In genomic region chr9:35051666-35052065, GRCm38 (mm10) we compare ENCODE assay signal across 13 mouse cellular contexts.
DNase-seq lines count a peak whose midpoint lies in the region; TF ChIP-seq lines count a peak whose summit lies in the region.
"Had no signal": no experiment of that assay in that cellular context is flagged by ENCODE, and none has a peak within 500 bp of the region (broad histone marks: within the 10 kb centered on the region; RNA-seq: fewer than 3 reads in every experiment).

No protein-coding gene starts in this region.

- intact Hi-C loops in heart, postnatal 25 days (cut with DNase I) = loop anchor here (2.0 kb wide), 1 partner anchor 105 kb away; no protein-coding TSS in a partner anchor

- peaks cover 41% of the 10 kb centered on the region; the same call in 1 of the 2 replicates for H3K27me3 ChIP-seq in heart, embryonic 10.5 days (ENCODE audit: insufficient read depth, poor library complexity, severe bottlenecking)
- H3K27me3 ChIP-seq: forebrain, embryonic 12.5 days; liver, embryonic 12.5 days; neural tube, embryonic 12.5 days; Patski had no signal

- no peak overlapping the region for H3K4me3 ChIP-seq in lung, adult 2 months (replicated peaks; ENCODE audit: extremely low read depth, low read depth, low read length)
- no peak overlapping the region for H3K4me3 ChIP-seq in heart, embryonic 10.5 days
- H3K4me3 ChIP-seq: forebrain, embryonic 12.5 days; liver, embryonic 12.5 days; neural tube, embryonic 12.5 days had no signal

- H3K27ac ChIP-seq in heart, embryonic 10.5 days = no peak overlapping the region; the same call in 1 of the 2 replicates
- H3K27ac ChIP-seq: forebrain, embryonic 12.5 days; liver, embryonic 12.5 days; neural tube, embryonic 12.5 days had no signal

- TF ChIP-seq CTCF in lung, adult 2 months (IDR thresholded peaks at IDR 0.05; ENCODE audit: insufficient read depth, low read length) = no peak

- 89% methylated on average over 4 of the region's 4 CpGs for WGBS in lung, adult 2 months
- WGBS in heart, embryonic 10.5 days = 60% methylated on average over 4 of the region's 4 CpGs

- peaks cover 22% of the 10 kb centered on the region for H3K36me3 ChIP-seq in heart, embryonic 10.5 days

- DNase-seq in heart, adult 11 months = peak; percentile 95
- no peak for DNase-seq in heart, postnatal 25 days (ENCODE audit: low spot score)
- DNase-seq in lung, adult 2 months = peak; percentile 2
- no peak for DNase-seq in lung, postnatal 25 days (ENCODE audit: low spot score)
- DNase-seq in heart, embryonic 10.5 days (ENCODE audit: low spot score) = peak; percentile 67
- DNase-seq in kidney, postnatal 25 days = peak; percentile 24 to 63
- no peak for DNase-seq in adrenal gland, adult 8-10 months
- DNase-seq: retina, postnatal 1 day; thymus, adult 2 months had no signal

- H3K9me3 ChIP-seq in heart, embryonic 10.5 days = no peaks in the 10 kb centered on the region
- H3K9me3 ChIP-seq: forebrain, embryonic 12.5 days; liver, embryonic 12.5 days; neural tube, embryonic 12.5 days had no signal

- no peaks in the 10 kb centered on the region for H3K4me1 ChIP-seq in lung, adult 2 months (ENCODE audit: control insufficient read depth, insufficient read depth, low read length)
- H3K4me1 ChIP-seq in heart, embryonic 10.5 days = peaks cover 26% of the 10 kb centered on the region
- H3K4me1 ChIP-seq: forebrain, embryonic 12.5 days; neural tube, embryonic 12.5 days had no signal

- no peak for TF ChIP-seq POLR2A in lung, adult 2 months (IDR thresholded peaks at IDR 0.05; ENCODE audit: borderline replicate concordance, extremely low read depth, low read depth, low read length)

Comparison
In these comparisons a context has a peak if more than half of its experiments do, and no peak if none do; other contexts are left out.
1. DNase-seq: peak in heart, adult 11 months (single experiment), lung, adult 2 months (single experiment), heart, embryonic 10.5 days (single experiment) and kidney, postnatal 25 days (2 of 2); none in heart, postnatal 25 days (single experiment), lung, postnatal 25 days (single experiment) and adrenal gland, adult 8-10 months (single experiment).